ENCODE assay signal across 8 mouse cellular contexts in genomic region chr2:148048484-148049129, GRCm38 (mm10). TPM values are rescaled to one million over a fixed set of nuclear protein-coding genes. Genes with fewer than 3 reads are reported as not detected.
A peak's percentile ranks its signal among the peaks of the same experiment; 100 is the strongest.
DNase-seq lines count a peak whose midpoint lies in the region; ATAC-seq and TF ChIP-seq lines count a peak whose summit lies in the region.

No protein-coding gene starts in this region.

- peak overlapping the region; percentile 47 for H3K9ac ChIP-seq in lung, embryonic 14.5 days

- TF ChIP-seq CTCF in lung, embryonic 14.5 days (IDR thresholded peaks at IDR 0.05; ENCODE audit: low read depth) = peak; percentile 84

- peak; percentile 58 for ATAC-seq in common myeloid progenitor, adult 5-6 weeks (replicated peaks; ENCODE audit: low read depth, poor library complexity, severe bottlenecking)
- ATAC-seq in lung, embryonic 14.5 days (ENCODE audit: insufficient read depth) = peak; percentile 30

- H3K9me3 ChIP-seq in lung, embryonic 14.5 days (ENCODE audit: low read depth, low read length) = no peaks in the 10 kb centered on the region

- H3K4me3 ChIP-seq in lung, embryonic 14.5 days (ENCODE audit: low read depth, low read length) = peak overlapping the region; percentile 36

- H3K4me2 ChIP-seq in lung, embryonic 14.5 days = peak overlapping the region; percentile 59

- H3K4me1 ChIP-seq in lung, embryonic 14.5 days (ENCODE audit: insufficient read depth) = no peaks in the 10 kb centered on the region

- peak overlapping the region; percentile 56 for H3K27ac ChIP-seq in lung, embryonic 14.5 days (ENCODE audit: low read depth)

- 0 out of 2 replicates have a peak, but pooled peaks cover 9% of the 10 kb centered on the region for H3K36me3 ChIP-seq in lung, embryonic 14.5 days (ENCODE audit: insufficient read depth)

- peaks cover 94% of the 10 kb centered on the region for H3K27me3 ChIP-seq in lung, embryonic 14.5 days (ENCODE audit: insufficient read depth, low read length)

- WGBS in lung, embryonic 14.5 days = under 1% methylated on average over 41 of the region's 41 CpGs

- DNase-seq in right cerebral cortex, adult 18-20 months = peak; percentile 40
- no peak for DNase-seq in right cerebral cortex, postnatal 36 days (ENCODE audit: low spot score in 2 of 2)
- DNase-seq in heart, adult 8-10 months (ENCODE audit: low spot score) = peak; percentile 33
- peak; percentile 41 to 82 for DNase-seq in kidney, adult 8-10 months
- peak; percentile 92 for DNase-seq in lung, embryonic 14.5 days
- peak; percentile 67 for DNase-seq in ovary, postnatal 10 days (ENCODE audit: low spot score)
- no peak for DNase-seq in T-cell, adult 2 months (ENCODE audit: low spot score)

RNA-seq across cellular contexts. Expression of gene Foxa2, which starts 1.8 kb away (rescaled TPM):
- not detected in 2 replicates for total RNA-seq in common myeloid progenitor, adult 5-6 weeks (2017)
- total RNA-seq in heart, adult 8-10 months (2022) = not detected
- polyA plus RNA-seq in lung, embryonic 14.5 days (2014; fragmentation: Nextera tagmentation; extraction: Ambion mirVana) = 41.5 and 43.2 TPM in 2 replicates

Comparison
In these comparisons a context has a peak if more than half of its experiments do, and no peak if none do; other contexts are left out.
1. DNase-seq: peak in right cerebral cortex, adult 18-20 months (single experiment), heart, adult 8-10 months (single experiment), kidney, adult 8-10 months (2 of 2), lung, embryonic 14.5 days (single experiment) and ovary, postnatal 10 days (single experiment); none in right cerebral cortex, postnatal 36 days (0 of 2) and T-cell, adult 2 months (single experiment).